Mouse (Mus musculus): ENCODE measurements around the gene Kcnj8. TPM values are rescaled to one million over a fixed set of nuclear protein-coding genes. Genes with fewer than 3 reads are reported as not detected.

Gene Kcnj8
- total RNA-seq, 2 experiments from 2014 or later: 20.3 to 20.8 TPM

Other genes starting within 250 kb of the Kcnj8 start
- gene Slco1a5, start 248.6 kb downstream of the Kcnj8 start, total RNA-seq (2021): not detected
- gene Pyroxd1, start 226.0 kb downstream of the Kcnj8 start, total RNA-seq (2021): 1 to 10 TPM; 7.6 to 8.1 TPM
- gene Recql, start 184.5 kb downstream of the Kcnj8 start, total RNA-seq (2021): 1 to 10 TPM; 6.2 to 9.5 TPM
- gene Golt1b, start 184.4 kb downstream of the Kcnj8 start, total RNA-seq (2021): 10 to 100 TPM; 22.6 to 25.0 TPM
- gene Spx, start 158.2 kb downstream of the Kcnj8 start, total RNA-seq (2021): not detected
- under 1 TPM in 1 of 2 experiments, not detected in 1; 0.16 TPM for gene Gys2, start 98.5 kb downstream of the Kcnj8 start, total RNA-seq (2021)
- gene Ldhb, start 63.7 kb downstream of the Kcnj8 start, total RNA-seq (2021): 10 to 100 TPM; 90.6 to 93.5 TPM
- 100 to 1,000 TPM; 128 to 134 TPM for gene Abcc9, start 130.7 kb upstream of the Kcnj8 start, total RNA-seq (2021)
- 10 to 100 TPM; 29.6 to 34.2 TPM for gene Cmas, start 185.1 kb upstream of the Kcnj8 start, total RNA-seq (2021)
- not detected for gene Sult6b2, start 232.9 kb upstream of the Kcnj8 start, total RNA-seq (2021)

All from gastrocnemius, postnatal 10 days (tissue).